Mouse (Mus musculus) bone marrow macrophage, adult 2 months (primary cell): Measurements from ENCODE around the gene Dok4.

Source experiments
- CTCF ChIP-seq: IDR thresholded peaks from 2 replicates; pipeline ENCODE4 v1.5.1; 2012; ENCODE audit warnings: low read depth, mild to moderate bottlenecking, low read length, moderate library complexity
- POLR2A ChIP-seq: IDR thresholded peaks from 2 replicates; pipeline ENCODE4 v1.6.1; 2012; ENCODE audit warnings: mild to moderate bottlenecking, low read depth, low read length, borderline replicate concordance

DNA sequence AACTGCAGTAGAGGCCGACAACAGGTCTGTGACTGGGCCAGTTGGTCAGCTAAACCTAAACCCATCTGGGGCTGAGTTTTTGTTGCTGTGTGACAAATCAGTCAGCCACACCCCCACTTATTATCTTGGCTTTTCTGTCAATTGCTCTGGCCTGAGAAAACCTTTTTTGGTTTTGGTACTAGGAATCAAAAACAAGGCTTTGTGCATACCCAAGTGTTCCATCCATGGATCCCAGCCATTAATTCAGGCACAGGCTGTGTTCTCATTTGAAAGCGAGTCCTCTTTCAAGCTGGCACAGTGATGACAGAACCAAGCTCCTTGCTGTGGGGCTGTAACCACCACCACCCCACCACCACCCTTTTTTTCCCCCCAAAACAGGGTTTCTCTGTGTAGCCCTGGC is 54.7 kb downstream of the Dok4 start:
- TF ChIP-seq POLR2A: no peak
- TF ChIP-seq CTCF: no peak
